Mouse (Mus musculus) frontal cortex, adult (tissue): ENCODE results near the gene Dock8.

ENCODE experiments used
- ATAC-seq: cut with Nextera tagmentation; 2 replicates; pipeline ENCODE4 v1.9.2; 2017; ENCODE audit warnings: mild to moderate bottlenecking, moderate library complexity, mixed read lengths; ENCODE audit not compliant: low TSS enrichment

Gene Dock8

GRCm38 (mm10) chr19:25251610-25252140, 252.3 kb downstream of the Dock8 start:
- no peak for ATAC-seq
